Mouse (Mus musculus) spleen, postnatal 4 days (tissue): Measurements from ENCODE around the gene Dhh.

ENCODE experiments used
- DNase-seq, 2 experiments: peaks; one replicate each; pipeline ENCODE4 v3.0.0; 2022; ENCODE audit warnings: low spot score in 2 of 2

Gene Dhh

GRCm38 (mm10) chr15:98871916-98872888, 26.1 kb downstream of the Dhh start:
- peak; percentile 89 to 94 for DNase-seq

GRCm38 (mm10) chr15:98871070-98871915, 27.0 kb downstream of the Dhh start, which contains the start of gene Kmt2d:
Gene Kmt2d, minus strand, starts transcription at chr15:98871204.
- peak; percentile 45 to 80 for DNase-seq

GRCm38 (mm10) chr15:98870179-98871069, 27.9 kb downstream of the Dhh start:
- DNase-seq: peak in 1 of 2 experiments; percentile 79

- peak in 1 of 2 experiments; percentile 70 for DNase-seq
Measured at GRCm38 (mm10) chr15:98869342-98870178, 28.8 kb downstream of the Dhh start.

- DNase-seq: peak in 1 of 2 experiments; percentile 63
Measured at GRCm38 (mm10) chr15:98868346-98869063, 29.8 kb downstream of the Dhh start.

GRCm38 (mm10) chr15:98867321-98867720, 31.0 kb downstream of the Dhh start:
- DNase-seq: peak; percentile 63 to 80

- no peak for DNase-seq
Measured at GRCm38 (mm10) chr15:98866501-98866900, 31.8 kb downstream of the Dhh start.

- peak in 1 of 2 experiments; percentile 58 for DNase-seq
Measured at GRCm38 (mm10) chr15:98865771-98866170, 32.6 kb downstream of the Dhh start.

GRCm38 (mm10) chr15:98864951-98865350, 33.4 kb downstream of the Dhh start:
- DNase-seq: no peak

GRCm38 (mm10) chr15:98863451-98863958, 34.8 kb downstream of the Dhh start:
- no peak for DNase-seq

- peak in 1 of 2 experiments; percentile 64 for DNase-seq
Measured at GRCm38 (mm10) chr15:98861701-98862410, 36.5 kb downstream of the Dhh start.

- DNase-seq: peak in 1 of 2 experiments; percentile 58
Measured at GRCm38 (mm10) chr15:98860921-98861320, 37.4 kb downstream of the Dhh start.

- DNase-seq: no peak
Measured at GRCm38 (mm10) chr15:98859319-98860043, 38.9 kb downstream of the Dhh start.

- DNase-seq: no peak
Measured at GRCm38 (mm10) chr15:98854214-98854613, 44.1 kb downstream of the Dhh start.

- no peak for DNase-seq
Measured at GRCm38 (mm10) chr15:98853161-98853937, 45.0 kb downstream of the Dhh start.

- DNase-seq: peak in 1 of 2 experiments; percentile 61
Measured at GRCm38 (mm10) chr15:98852733-98853132, 45.6 kb downstream of the Dhh start.

- peak in 1 of 2 experiments; percentile 62 for DNase-seq
Measured at GRCm38 (mm10) chr15:98852071-98852470, 46.3 kb downstream of the Dhh start.
